Mouse (Mus musculus) liver, postnatal 0 days (tissue): ENCODE measurements at regions not wholly inside any gene's neighbourhood (a gene's known extent, or its start where the extent isn't known, plus 50 kb on each side); places are given as distances from the start of the nearest gene placed in this dataset.

ENCODE experiments used
- ATAC-seq: fragments of 200-750 bp; cut with Nextera tagmentation; 2 replicates; pipeline ENCODE4 v1.8.0; 2017; ENCODE audit warnings: mild to moderate bottlenecking, moderate library complexity
- DNase-seq: peaks from one replicate; pipeline ENCODE4 v3.0.0-alpha.2; 2016
- H3K27ac ChIP-seq: fragments of 300-500 bp; sonication (generic); 2 replicates; pipeline ENCODE4 v1.5.1; 2014; ENCODE audit warnings: antibody characterized with exemption, moderate library complexity, mild to moderate bottlenecking, low read depth
- H3K27me3 ChIP-seq: fragments of 300-500 bp; sonication (generic); 2 replicates; pipeline ENCODE4 v1.6.1; 2014; ENCODE audit warnings: low read length, control low read depth, mixed read lengths; ENCODE audit not compliant: insufficient read depth
- H3K36me3 ChIP-seq: fragments of 300-500 bp; sonication (generic); replicated peaks from 2 replicates; pipeline ENCODE4 v1.6.1; 2014; ENCODE audit warnings: mild to moderate bottlenecking, control low read depth, low read length, moderate library complexity, mixed read lengths; ENCODE audit not compliant: insufficient read depth
- H3K4me1 ChIP-seq: fragments of 300-500 bp; sonication (generic); 2 replicates; pipeline ENCODE4 v1.6.1; 2014; ENCODE audit warnings: antibody characterized with exemption, mild to moderate bottlenecking, control low read depth; ENCODE audit not compliant: insufficient read depth
- H3K4me2 ChIP-seq: fragments of 300-500 bp; sonication (generic); 2 replicates; pipeline ENCODE4 v1.6.1; 2014; ENCODE audit warnings: low read depth, mild to moderate bottlenecking, low read length, moderate library complexity, mixed read lengths
- H3K4me3 ChIP-seq: fragments of 300-500 bp; sonication (generic); 2 replicates; pipeline ENCODE4 v1.5.1; 2014; ENCODE audit warnings: low read depth, low read length
- H3K9ac ChIP-seq: fragments of 300-500 bp; sonication (generic); replicated peaks from 2 replicates; pipeline ENCODE4 v1.6.1; 2014; ENCODE audit warnings: mild to moderate bottlenecking, moderate library complexity
- H3K9me3 ChIP-seq: fragments of 300-500 bp; sonication (generic); 2 replicates; pipeline ENCODE4 v1.6.1; 2016; ENCODE audit warnings: mild to moderate bottlenecking, control low read depth, low read length, mixed read lengths
- CTCF ChIP-seq: sonication (generic); IDR thresholded peaks from 2 replicates; pipeline ENCODE4 v1.5.1; 2016; ENCODE audit warnings: antibody characterized with exemption, low read depth
- EP300 ChIP-seq: IDR thresholded peaks from 2 replicates; pipeline ENCODE4 v1.6.1; 2016; ENCODE audit warnings: antibody characterized with exemption, low read depth, mild to moderate bottlenecking
- WGBS: fragments of 180-500 bp; shearing (Covaris S2); extraction: QIAGEN DNeasy Blood & Tissue Kit; methylation state at CpG from one replicate; pipeline ENCODE4 v1.1.7; 2014; ENCODE audit not compliant: insufficient replicate concordance; 5-methylcytosine and 5-hydroxymethylcytosine counted together

DNA sequence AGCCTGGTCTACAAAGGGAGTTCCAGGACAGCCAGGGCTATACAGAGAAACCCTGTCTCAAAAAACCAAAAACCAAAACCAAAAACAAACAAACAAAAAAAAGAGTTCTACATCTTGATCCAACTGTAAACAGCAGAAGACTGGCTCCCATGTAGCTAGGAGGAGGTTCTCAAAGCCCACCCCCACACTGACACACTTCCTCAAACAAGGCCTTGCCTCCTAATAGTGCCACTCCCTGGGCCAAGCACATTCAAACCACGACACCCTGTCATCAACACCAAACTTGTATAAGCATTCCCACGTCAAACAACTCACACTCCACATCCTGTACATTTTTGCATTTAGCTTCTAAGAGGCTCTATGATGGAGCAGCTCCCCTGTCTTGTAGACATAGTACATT is 89.6 kb upstream of the Jade1 start:
- DNase-seq (no peak), ATAC-seq (no peak)
- no peak for TF ChIP-seq CTCF
- TF ChIP-seq EP300 = no peak
- H3K4me1 ChIP-seq = no peaks in the 10 kb centered on the region
- 34% methylated on average over 2 of the region's 2 CpGs for WGBS
- H3K27ac ChIP-seq = no peak overlapping the region
- no peak overlapping the region for H3K4me3 ChIP-seq
- H3K36me3 ChIP-seq = no peaks in the 10 kb centered on the region
- no peak overlapping the region for H3K4me2 ChIP-seq
- H3K27me3 ChIP-seq = no peaks in the 10 kb centered on the region
- no peaks in the 10 kb centered on the region for H3K9me3 ChIP-seq
- no peak overlapping the region for H3K9ac ChIP-seq

DNA sequence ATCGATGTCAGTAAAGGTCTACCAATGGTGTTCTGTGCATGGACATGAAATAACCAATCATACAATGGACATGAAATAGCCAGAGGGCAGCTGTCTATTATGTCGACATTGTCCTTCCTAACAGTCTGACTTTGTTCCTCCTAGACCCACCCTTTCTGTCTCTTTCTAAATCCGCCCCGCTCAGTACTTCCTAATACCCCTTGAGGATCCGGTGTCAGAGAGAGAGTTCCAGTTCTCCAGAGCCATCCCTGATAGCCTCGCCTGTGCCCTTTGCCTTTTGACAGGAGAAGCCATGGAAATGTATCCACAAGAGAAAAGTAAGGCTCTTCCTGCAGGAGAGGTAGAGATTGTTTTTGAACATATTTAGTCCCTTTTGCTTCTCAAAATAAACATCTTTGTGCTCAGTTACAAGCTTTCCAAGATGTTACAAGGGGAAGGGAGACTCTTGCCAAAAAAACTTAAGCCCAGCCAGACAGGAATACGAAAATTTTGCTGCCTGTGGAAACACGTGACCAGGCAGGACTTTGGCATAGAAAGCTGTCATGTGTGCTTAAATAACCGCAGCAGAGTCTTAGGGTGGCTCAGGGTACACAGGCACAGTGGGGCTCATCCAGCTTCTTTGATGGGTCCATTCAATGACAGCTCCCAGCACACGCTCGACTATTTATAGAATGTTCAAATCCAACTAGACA is 92.4 kb upstream of the Jade1 start:
- TF ChIP-seq CTCF = no peak
- TF ChIP-seq EP300 = no peak
- no peaks in the 10 kb centered on the region for H3K9me3 ChIP-seq
- H3K4me3 ChIP-seq = no peak overlapping the region
- DNase-seq (no peak), ATAC-seq (no peak)
- H3K36me3 ChIP-seq = no peaks in the 10 kb centered on the region
- H3K4me2 ChIP-seq = no peak overlapping the region
- no peaks in the 10 kb centered on the region for H3K4me1 ChIP-seq
- WGBS = 64% methylated on average over 11 of the region's 11 CpGs
- H3K27me3 ChIP-seq = no peaks in the 10 kb centered on the region
- no peak overlapping the region for H3K9ac ChIP-seq
- no peak overlapping the region for H3K27ac ChIP-seq

DNA sequence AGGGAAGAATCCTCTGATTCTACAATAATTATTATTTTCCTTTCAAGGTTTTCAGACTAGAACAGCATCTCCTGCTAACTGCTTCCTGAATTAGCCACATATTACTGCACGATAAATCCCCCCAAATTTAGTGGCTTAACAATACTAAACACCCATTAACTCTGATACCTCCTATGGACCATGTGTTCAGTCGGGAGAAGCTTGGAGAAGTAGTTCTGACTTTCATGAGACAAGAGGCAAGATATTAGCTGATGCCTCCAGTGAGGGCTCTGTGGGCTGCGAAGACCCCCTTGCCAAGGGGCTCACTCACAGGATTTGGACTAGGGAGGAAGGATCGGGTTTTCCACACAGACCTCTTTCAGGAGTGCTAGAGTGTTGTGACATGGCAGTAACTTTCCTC is 95.4 kb upstream of the Jade1 start:
- DNase-seq = no peak
- Histone ChIP-seq H3K36me3 (no peaks in the 10 kb centered on the region), H3K27ac (no peak overlapping the region), H3K4me3 (no peak overlapping the region), H3K9me3 (no peaks in the 10 kb centered on the region), H3K4me1 (no peaks in the 10 kb centered on the region), H3K27me3 (no peaks in the 10 kb centered on the region), H3K9ac (no peak overlapping the region), H3K4me2 (no peak overlapping the region)
- WGBS = 79% methylated on average over 4 of the region's 4 CpGs
- no peak for TF ChIP-seq CTCF
- no peak for TF ChIP-seq EP300
- no peak for ATAC-seq

DNA sequence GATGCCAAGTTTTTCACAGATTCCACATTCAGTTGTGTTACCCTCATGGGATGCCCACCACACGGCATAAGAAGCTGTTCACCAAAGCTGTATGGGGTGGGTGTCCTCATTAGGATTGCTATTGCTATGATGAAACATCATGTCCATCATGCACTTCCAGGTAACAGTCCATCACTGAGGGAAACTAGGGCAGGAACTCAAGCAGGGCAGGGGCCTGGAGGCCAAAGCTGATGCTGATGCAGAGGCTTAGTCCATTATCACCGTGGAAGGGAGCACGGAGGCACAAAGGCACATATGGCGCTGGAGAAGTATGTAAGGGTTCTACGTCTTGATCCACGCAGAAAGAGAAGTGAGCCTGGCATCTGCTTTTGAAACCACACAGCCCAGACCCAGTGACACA is 97.4 kb upstream of the Jade1 start:
- TF ChIP-seq CTCF (no peak), EP300 (no peak)
- Histone ChIP-seq H3K4me3 (no peak overlapping the region), H3K27me3 (no peaks in the 10 kb centered on the region), H3K36me3 (no peaks in the 10 kb centered on the region), H3K9me3 (no peaks in the 10 kb centered on the region), H3K4me2 (no peak overlapping the region), H3K27ac (no peak overlapping the region), H3K9ac (no peak overlapping the region), H3K4me1 (no peaks in the 10 kb centered on the region)
- 80% methylated on average over 6 of the region's 6 CpGs for WGBS
- no peak for ATAC-seq
- DNase-seq = no peak

DNA sequence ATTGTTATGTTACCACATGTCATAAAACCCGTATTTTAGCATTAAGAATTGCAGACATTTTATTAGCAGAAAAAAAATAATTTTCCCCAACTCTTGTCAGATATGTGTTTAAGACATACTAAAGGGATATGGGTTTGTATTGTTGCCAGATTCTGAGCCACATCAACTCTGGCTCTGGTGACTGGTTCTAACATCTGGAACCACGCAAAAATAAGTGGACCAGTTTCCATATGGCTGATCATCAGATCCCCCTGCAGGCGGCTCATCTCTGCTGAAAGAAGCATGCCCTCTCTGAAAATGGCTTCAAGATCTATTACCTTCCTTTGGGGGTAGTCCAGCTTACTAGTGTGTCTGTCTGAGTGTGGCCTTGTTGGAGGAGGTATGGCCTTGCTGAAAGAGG is 102.0 kb upstream of the Jade1 start:
- WGBS = 66% methylated on average over 3 of the region's 3 CpGs

DNA sequence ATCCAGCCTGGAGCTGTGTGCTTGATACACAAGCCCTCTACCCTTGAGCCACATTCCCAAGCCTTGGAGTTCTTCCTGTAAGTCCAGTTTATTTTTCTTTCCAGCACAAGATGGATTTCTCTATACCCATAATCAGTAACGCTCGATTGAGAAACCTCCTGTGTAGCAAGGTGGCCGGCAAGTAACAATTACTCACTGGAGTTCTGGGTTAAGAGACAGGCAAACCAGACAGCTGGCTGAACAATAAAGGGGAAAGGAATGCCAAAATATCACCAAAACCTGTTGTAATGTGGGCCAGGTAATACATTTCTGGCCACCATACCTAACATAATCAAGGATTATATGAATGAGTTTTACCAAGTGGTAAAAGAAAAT is 102.8 kb upstream of the Jade1 start:
- WGBS = 63% methylated on average over 3 of the region's 3 CpGs
- no peaks in the 10 kb centered on the region for H3K4me1 ChIP-seq
- H3K36me3 ChIP-seq = no peaks in the 10 kb centered on the region
- H3K27ac ChIP-seq = no peak overlapping the region
- no peak for DNase-seq
- no peak for ATAC-seq
- H3K9ac ChIP-seq = no peak overlapping the region
- no peaks in the 10 kb centered on the region for H3K9me3 ChIP-seq
- H3K27me3 ChIP-seq = no peaks in the 10 kb centered on the region
- H3K4me3 ChIP-seq = no peak overlapping the region
- TF ChIP-seq EP300 = no peak
- TF ChIP-seq CTCF = no peak
- no peak overlapping the region for H3K4me2 ChIP-seq

More for the DNA sequence above, 102.0 kb upstream of the Jade1 start:
- Histone ChIP-seq H3K27ac (no peak overlapping the region), H3K36me3 (no peaks in the 10 kb centered on the region), H3K4me2 (no peak overlapping the region), H3K4me3 (no peak overlapping the region), H3K4me1 (no peaks in the 10 kb centered on the region), H3K9ac (no peak overlapping the region), H3K9me3 (no peaks in the 10 kb centered on the region), H3K27me3 (no peaks in the 10 kb centered on the region)
- TF ChIP-seq EP300 (no peak), CTCF (no peak)
- no peak for DNase-seq
- ATAC-seq = no peak
